Mouse (Mus musculus): ENCODE data around the gene Zfp541.

DNA sequence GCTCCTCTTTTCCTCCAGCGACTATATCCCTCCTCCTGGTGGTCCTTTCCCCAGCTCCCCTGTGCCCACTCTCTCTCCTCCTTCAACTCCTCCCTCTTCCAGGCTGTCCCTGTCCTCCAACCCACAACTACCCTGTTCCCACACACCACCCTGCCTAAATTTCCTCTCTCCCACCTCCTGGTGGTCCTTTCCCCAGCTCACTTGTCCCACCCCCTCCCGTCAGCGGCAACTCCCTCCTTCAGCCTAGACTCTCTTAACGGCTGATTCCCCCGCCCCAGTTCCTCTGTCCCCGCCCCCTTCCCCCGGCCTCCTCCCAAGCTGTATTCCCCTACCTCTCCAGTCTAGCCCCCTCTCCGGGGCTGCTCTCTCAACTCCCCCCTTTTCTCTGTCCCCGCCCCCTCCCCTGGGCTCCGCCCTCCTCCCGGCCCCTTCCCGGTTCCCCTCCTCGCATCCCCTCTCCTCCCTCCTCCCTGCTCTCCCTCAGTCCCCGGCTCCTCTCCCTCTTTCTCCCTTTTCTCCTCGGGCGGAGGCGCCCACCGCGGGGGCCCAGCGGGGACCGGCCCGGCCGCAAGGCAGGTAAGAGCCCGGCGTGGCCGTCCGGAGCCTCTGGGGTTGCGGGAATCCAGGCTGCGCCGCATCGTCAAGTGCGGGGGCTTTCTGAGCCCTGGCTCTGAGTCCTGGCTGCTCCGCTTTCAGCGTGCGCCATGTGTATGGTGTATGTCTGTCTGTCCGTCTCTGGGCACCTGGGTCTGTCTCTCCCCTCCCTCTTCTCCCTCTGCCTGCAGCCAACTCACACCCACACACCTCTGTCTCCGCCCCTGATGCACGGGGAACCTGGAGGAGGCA is 68.5 kb downstream of the Zfp541 start:
- TF ChIP-seq POLR2A (IDR thresholded peaks at IDR 0.05; ENCODE audit: insufficient read depth, low read depth, low read length) (no peak), CTCF (IDR thresholded peaks at IDR 0.05; ENCODE audit: insufficient read depth, low read depth, low read length) (no peak)

Measured in olfactory bulb, adult 2 months (tissue).